Mouse (Mus musculus): ENCODE results near the gene Pid1. TPM values are rescaled to one million over a fixed set of nuclear protein-coding genes. Genes with fewer than 3 reads are reported as not detected.

Pid1 gene
- polyA plus RNA-seq, 1 experiment from 2014 or later: 25.1 TPM

- Histone ChIP-seq H3K4me1 (ENCODE audit: control insufficient read depth, low read depth, low read length) (no peaks in the 10 kb centered on the region; the same call in 1 of the 2 replicates), H3K4me2 (ENCODE audit: low read depth, low read length) (no peak overlapping the region), H3K9me3 (replicated peaks; ENCODE audit: control insufficient read depth, low read length) (no peaks in the 10 kb centered on the region), H3K27me3 (ENCODE audit: control insufficient read depth, insufficient read depth, low read depth, low read length) (no peaks in the 10 kb centered on the region), H3K9ac (ENCODE audit: low read depth, low read length) (no peak overlapping the region), H3K36me3 (ENCODE audit: control insufficient read depth, insufficient read depth) (no peaks in the 10 kb centered on the region), H3K27ac (ENCODE audit: low read length) (no peak overlapping the region), H3K4me3 (ENCODE audit: low read depth, low read length) (no peak overlapping the region)
- ATAC-seq (ENCODE audit: low read depth): no peak
- 40% methylated on average over 3 of the region's 3 CpGs for WGBS (ENCODE audit: insufficient replicate concordance)
Observed at GRCm38 (mm10) chr1:84366553-84366952, 2.6 kb upstream of the Pid1 start.

- no peaks in the 10 kb centered on the region; the same call in 1 of the 2 replicates for H3K4me1 ChIP-seq (ENCODE audit: control insufficient read depth, low read depth, low read length)
- H3K36me3 ChIP-seq (ENCODE audit: control insufficient read depth, insufficient read depth): no peaks in the 10 kb centered on the region
- no peak overlapping the region for H3K9ac ChIP-seq (ENCODE audit: low read depth, low read length)
- no peaks in the 10 kb centered on the region for H3K27me3 ChIP-seq (ENCODE audit: control insufficient read depth, insufficient read depth, low read depth, low read length)
- 29% methylated on average over 7 of the region's 7 CpGs for WGBS (ENCODE audit: insufficient replicate concordance)
- no peak for ATAC-seq (ENCODE audit: low read depth)
- H3K27ac ChIP-seq (ENCODE audit: low read length): no peak overlapping the region
- H3K4me3 ChIP-seq (ENCODE audit: low read depth, low read length): no peak overlapping the region
- H3K9me3 ChIP-seq (replicated peaks; ENCODE audit: control insufficient read depth, low read length): no peaks in the 10 kb centered on the region
- H3K4me2 ChIP-seq (ENCODE audit: low read depth, low read length): no peak overlapping the region
Observed at GRCm38 (mm10) chr1:84362709-84363617, 1.0 kb downstream of the Pid1 start.

- Histone ChIP-seq H3K27ac (ENCODE audit: low read length) (no peak overlapping the region), H3K9ac (ENCODE audit: low read depth, low read length) (no peak overlapping the region), H3K9me3 (replicated peaks; ENCODE audit: control insufficient read depth, low read length) (no peaks in the 10 kb centered on the region), H3K36me3 (ENCODE audit: control insufficient read depth, insufficient read depth) (no peaks in the 10 kb centered on the region), H3K4me1 (ENCODE audit: control insufficient read depth, low read depth, low read length) (no peaks in the 10 kb centered on the region; the same call in 1 of the 2 replicates), H3K27me3 (ENCODE audit: control insufficient read depth, insufficient read depth, low read depth, low read length) (no peaks in the 10 kb centered on the region), H3K4me3 (ENCODE audit: low read depth, low read length) (no peak overlapping the region), H3K4me2 (ENCODE audit: low read depth, low read length) (no peak overlapping the region)
- WGBS (ENCODE audit: insufficient replicate concordance): 47% methylated on average over 1 of the region's 1 CpGs
- no peak for ATAC-seq (ENCODE audit: low read depth)
Observed at GRCm38 (mm10) chr1:84362209-84362608, 1.8 kb downstream of the Pid1 start.

- no peaks in the 10 kb centered on the region for H3K36me3 ChIP-seq (ENCODE audit: control insufficient read depth, insufficient read depth)
- no peak for ATAC-seq (ENCODE audit: low read depth)
- WGBS (ENCODE audit: insufficient replicate concordance): 67% methylated on average over 3 of the region's 3 CpGs
- no peak overlapping the region for H3K27ac ChIP-seq (ENCODE audit: low read length)
- no peaks in the 10 kb centered on the region for H3K9me3 ChIP-seq (replicated peaks; ENCODE audit: control insufficient read depth, low read length)
- no peaks in the 10 kb centered on the region for H3K27me3 ChIP-seq (ENCODE audit: control insufficient read depth, insufficient read depth, low read depth, low read length)
- no peak overlapping the region for H3K4me3 ChIP-seq (ENCODE audit: low read depth, low read length)
- H3K4me2 ChIP-seq (ENCODE audit: low read depth, low read length): no peak overlapping the region
- no peak overlapping the region for H3K9ac ChIP-seq (ENCODE audit: low read depth, low read length)
- H3K4me1 ChIP-seq (ENCODE audit: control insufficient read depth, low read depth, low read length): no peaks in the 10 kb centered on the region; the same call in 1 of the 2 replicates
Observed at GRCm38 (mm10) chr1:84361389-84361788, 2.6 kb downstream of the Pid1 start.

DNA sequence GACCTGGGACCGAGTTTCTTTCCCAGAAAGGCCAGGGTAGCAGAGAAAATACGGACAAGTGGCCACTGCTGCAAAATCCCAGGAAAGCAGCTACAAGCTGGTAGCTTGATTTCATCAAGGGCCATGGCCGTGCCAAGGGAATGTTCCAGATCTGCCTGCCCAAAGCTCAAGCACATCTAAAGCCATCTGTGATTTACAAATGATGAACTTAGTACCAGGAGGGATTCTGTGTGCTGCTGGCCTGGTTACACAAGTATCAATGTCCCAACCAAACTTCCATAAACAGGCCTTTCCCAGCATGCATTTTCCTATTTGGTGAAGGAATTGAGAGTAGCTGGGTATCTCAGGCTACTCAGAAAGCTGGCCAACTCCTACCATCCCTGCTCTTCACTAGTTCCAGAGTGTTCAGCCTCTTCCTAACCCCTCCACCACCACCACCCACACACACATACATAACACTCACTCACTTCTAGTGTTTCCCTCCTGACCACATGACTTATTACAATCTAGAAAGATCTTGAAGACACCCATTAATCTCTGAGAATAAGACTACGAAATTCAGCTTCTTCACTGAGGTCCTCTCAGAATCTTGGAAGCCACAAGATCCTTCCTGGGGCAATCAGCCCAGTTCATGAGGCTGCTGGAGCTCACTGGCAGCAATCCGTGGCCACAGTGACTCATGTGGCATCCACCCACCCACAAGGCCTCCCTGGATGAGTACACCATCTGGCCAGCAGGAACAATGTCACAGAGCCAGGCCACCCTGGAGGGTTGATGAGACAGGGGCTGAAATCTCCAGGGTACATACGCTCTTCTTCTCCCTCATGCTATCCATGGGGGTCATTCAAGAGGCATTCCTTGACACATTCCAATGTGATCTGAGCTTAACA, 4.1 kb downstream of the Pid1 start:
- Histone ChIP-seq H3K27ac (ENCODE audit: low read length) (no peak overlapping the region), H3K4me2 (ENCODE audit: low read depth, low read length) (no peak overlapping the region), H3K27me3 (ENCODE audit: control insufficient read depth, insufficient read depth, low read depth, low read length) (no peaks in the 10 kb centered on the region), H3K4me1 (ENCODE audit: control insufficient read depth, low read depth, low read length) (no peaks in the 10 kb centered on the region; the same call in 1 of the 2 replicates), H3K4me3 (ENCODE audit: low read depth, low read length) (no peak overlapping the region), H3K9ac (ENCODE audit: low read depth, low read length) (no peak overlapping the region), H3K36me3 (ENCODE audit: control insufficient read depth, insufficient read depth) (no peaks in the 10 kb centered on the region), H3K9me3 (replicated peaks; ENCODE audit: control insufficient read depth, low read length) (no peaks in the 10 kb centered on the region)
- no peak for ATAC-seq (ENCODE audit: low read depth)
- 54% methylated on average over 6 of the region's 6 CpGs for WGBS (ENCODE audit: insufficient replicate concordance)

DNA sequence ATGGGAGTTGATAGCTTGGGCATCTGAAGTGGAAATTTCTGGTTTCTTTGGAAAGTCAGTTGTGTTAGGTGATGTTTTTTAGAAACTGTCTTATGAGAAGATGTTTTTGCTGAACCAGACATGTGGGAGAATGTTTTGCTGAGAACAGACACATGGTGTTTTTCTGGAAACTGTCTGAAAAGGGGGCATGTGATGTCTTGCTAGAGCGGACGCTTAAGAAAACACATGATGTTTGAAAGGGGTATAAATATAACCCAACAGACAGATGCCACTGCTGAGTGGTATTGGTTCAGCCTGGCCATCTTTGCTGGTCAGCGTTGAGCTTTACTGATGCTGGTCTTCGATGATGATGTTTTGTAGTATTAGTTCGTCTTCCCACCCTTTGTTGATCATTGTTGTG, 6.8 kb downstream of the Pid1 start:
- WGBS (ENCODE audit: insufficient replicate concordance): 70% methylated on average over 5 of the region's 5 CpGs
- Histone ChIP-seq H3K4me3 (ENCODE audit: low read depth, low read length) (no peak overlapping the region), H3K27me3 (ENCODE audit: control insufficient read depth, insufficient read depth, low read depth, low read length) (no peaks in the 10 kb centered on the region), H3K27ac (ENCODE audit: low read length) (no peak overlapping the region), H3K36me3 (ENCODE audit: control insufficient read depth, insufficient read depth) (no peaks in the 10 kb centered on the region), H3K9ac (ENCODE audit: low read depth, low read length) (no peak overlapping the region), H3K4me2 (ENCODE audit: low read depth, low read length) (no peak overlapping the region), H3K4me1 (ENCODE audit: control insufficient read depth, low read depth, low read length) (no peaks in the 10 kb centered on the region), H3K9me3 (replicated peaks; ENCODE audit: control insufficient read depth, low read length) (no peaks in the 10 kb centered on the region)
- no peak for ATAC-seq (ENCODE audit: low read depth)

DNA sequence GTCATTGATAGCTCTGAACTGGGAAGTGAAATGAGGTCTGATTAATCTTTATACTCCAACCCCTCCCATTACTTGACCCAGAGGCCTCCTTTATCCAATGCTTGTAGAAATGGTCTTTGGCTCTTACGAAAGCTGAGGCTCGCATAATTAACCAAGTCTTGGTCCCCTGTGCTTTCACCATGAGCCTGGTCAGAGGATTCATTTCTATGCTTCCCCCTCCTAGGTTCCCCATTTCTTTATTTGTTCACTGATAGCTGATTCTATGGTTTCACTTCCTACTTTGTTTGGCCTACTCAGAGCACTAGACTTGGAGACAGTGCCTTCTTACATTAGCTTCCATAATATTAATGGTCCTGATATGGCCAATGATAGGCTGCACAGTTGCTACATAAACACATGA, 13.7 kb downstream of the Pid1 start:
- Histone ChIP-seq H3K27ac (ENCODE audit: low read length) (no peak overlapping the region), H3K4me2 (ENCODE audit: low read depth, low read length) (no peak overlapping the region), H3K27me3 (ENCODE audit: control insufficient read depth, insufficient read depth, low read depth, low read length) (no peaks in the 10 kb centered on the region), H3K4me3 (ENCODE audit: low read depth, low read length) (no peak overlapping the region), H3K36me3 (ENCODE audit: control insufficient read depth, insufficient read depth) (no peaks in the 10 kb centered on the region), H3K9ac (ENCODE audit: low read depth, low read length) (no peak overlapping the region), H3K4me1 (ENCODE audit: control insufficient read depth, low read depth, low read length) (no peaks in the 10 kb centered on the region), H3K9me3 (replicated peaks; ENCODE audit: control insufficient read depth, low read length) (no peaks in the 10 kb centered on the region)
- peak; percentile 16; the same call in 1 of the 2 replicates for ATAC-seq (ENCODE audit: low read depth)
- 66% methylated on average over 2 of the region's 2 CpGs for WGBS (ENCODE audit: insufficient replicate concordance)

GRCm38 (mm10) chr1:84347796-84348476, 16.0 kb downstream of the Pid1 start:
- WGBS (ENCODE audit: insufficient replicate concordance): 26% methylated on average over 3 of the region's 3 CpGs
- Histone ChIP-seq H3K9ac (ENCODE audit: low read depth, low read length) (no peak overlapping the region), H3K4me1 (ENCODE audit: control insufficient read depth, low read depth, low read length) (no peaks in the 10 kb centered on the region), H3K9me3 (replicated peaks; ENCODE audit: control insufficient read depth, low read length) (no peaks in the 10 kb centered on the region), H3K4me3 (ENCODE audit: low read depth, low read length) (no peak overlapping the region), H3K4me2 (ENCODE audit: low read depth, low read length) (no peak overlapping the region), H3K27me3 (ENCODE audit: control insufficient read depth, insufficient read depth, low read depth, low read length) (no peaks in the 10 kb centered on the region), H3K27ac (ENCODE audit: low read length) (no peak overlapping the region), H3K36me3 (ENCODE audit: control insufficient read depth, insufficient read depth) (no peaks in the 10 kb centered on the region)
- ATAC-seq (ENCODE audit: low read depth): no peak

Data from liver, embryonic 16.5 days (tissue).